Mouse (Mus musculus) cerebellum, adult (tissue): ENCODE results near the gene Fgd1.

Experiments
- ATAC-seq: cut with Nextera tagmentation; 2 replicates; pipeline ENCODE4 v1.9.2; 2017; ENCODE audit warnings: mild to moderate bottlenecking, moderate library complexity, mixed read lengths; ENCODE audit not compliant: insufficient number of reproducible peaks, low FRiP score, low TSS enrichment

Fgd1 gene

DNA sequence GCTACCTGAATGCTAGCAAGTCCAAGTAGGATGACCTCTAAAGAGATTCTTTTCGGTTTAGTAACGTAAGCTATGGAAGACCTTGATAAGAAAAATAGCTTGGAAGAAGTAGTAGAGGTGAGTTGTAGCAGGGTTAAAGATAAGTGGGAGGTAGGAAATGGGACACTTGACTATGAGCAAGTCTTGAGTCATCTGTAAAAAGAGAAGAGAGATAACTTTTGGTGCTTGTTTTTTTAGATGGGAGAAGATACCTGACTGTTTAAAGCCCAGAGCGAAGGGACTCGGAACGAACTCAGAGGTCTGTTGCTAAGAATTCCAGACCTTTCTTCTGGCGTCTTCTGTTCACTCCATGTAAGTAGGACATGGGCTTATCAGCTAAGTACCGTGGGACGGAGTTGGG, at the start of gene Fgd1:
Gene Fgd1 (plus strand): TSS at position 301 of the 400 bp plus-strand sequence.
- no peak for ATAC-seq

DNA sequence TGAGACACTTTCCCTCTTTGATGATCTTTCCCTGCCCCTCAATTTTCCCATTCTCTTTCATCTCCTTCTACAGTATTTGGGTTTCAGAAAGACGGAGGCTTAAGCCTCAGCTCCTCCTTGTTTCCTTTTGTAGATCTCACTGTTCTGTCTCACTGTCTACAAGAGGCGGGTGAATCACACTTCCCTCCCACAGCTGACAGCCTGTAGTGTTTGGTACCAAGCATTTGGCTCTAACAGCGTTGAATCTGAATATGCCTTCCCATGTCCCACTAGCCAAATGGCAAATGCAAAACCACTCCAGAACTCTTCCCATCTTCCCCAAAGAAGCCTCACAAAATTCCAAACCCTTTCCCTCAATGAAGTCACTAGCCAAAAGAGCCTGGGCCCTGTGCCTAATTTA, 49.2 kb upstream of the Fgd1 start:
- no peak for ATAC-seq

DNA sequence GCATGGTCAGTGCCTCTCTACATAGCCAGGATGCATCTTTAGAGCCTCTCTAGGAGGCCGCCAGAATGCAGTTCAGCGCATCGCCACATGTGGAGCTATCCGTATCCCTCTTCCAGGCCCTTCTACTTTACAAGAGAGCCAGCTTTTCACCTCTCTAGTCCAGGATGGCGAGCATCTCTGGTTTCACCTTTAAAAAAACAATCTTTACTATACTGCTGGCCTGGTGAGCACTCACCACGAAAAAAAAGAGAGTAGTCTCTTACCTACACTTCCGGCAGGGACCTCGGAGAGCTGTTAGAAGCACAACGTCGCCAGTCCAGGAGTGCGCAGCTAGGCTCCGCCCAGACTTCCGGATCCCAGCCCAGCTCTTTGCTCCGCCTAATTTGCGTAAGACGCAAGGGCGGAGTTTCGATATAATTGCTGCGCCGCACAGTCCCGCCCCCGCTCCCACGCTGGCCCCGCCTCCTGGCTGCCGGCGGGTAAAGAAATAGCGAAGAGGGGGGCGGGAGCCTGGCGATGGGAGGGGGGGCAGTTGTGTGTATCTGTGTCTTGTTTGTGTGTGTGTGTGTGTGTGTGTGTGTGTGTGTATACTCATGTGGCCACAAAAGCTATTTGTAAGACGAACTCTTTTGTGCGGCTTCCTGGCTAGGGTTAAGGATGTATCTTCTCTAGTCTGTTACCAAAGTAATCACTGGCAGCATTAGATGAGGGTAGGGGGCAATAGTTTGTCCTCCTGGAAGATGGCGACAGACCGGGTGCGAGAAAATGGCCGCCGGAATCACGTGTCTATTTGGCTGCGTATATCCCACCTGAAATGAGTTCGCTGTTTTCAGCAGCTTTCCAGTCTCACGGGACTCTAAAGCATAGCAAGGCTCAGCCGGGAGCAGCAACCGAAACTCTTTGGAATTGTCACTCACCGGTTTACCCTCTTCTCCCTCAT, 28.7 kb upstream of the Fgd1 start, which contains the start of gene Gnl3l:
Gene Gnl3l (minus strand): TSS at position 385 of the 940 bp plus-strand sequence.
- ATAC-seq, result peak; percentile 96

DNA sequence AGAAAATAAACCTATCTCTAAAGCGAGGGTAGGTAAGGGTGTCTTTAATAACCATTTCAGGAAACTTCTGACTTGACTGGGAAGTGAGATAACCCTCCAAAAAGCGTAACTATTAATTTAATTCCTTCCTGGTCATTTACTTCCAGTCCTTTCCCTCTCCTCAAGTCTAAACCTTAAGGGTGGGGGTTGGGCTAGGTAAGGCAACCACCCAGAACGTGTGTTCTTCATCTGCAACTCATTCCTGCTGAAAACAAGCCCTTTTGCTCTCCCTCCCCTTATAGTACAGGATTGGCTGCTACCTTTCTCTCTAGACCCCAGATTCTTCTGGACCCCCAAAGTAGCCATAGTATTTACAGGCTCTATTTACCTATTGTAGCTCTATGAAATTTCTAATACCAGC, 28.1 kb upstream of the Fgd1 start:
- 0 out of 2 replicates have a peak, but pooled peaks have one; percentile 8 for ATAC-seq

DNA sequence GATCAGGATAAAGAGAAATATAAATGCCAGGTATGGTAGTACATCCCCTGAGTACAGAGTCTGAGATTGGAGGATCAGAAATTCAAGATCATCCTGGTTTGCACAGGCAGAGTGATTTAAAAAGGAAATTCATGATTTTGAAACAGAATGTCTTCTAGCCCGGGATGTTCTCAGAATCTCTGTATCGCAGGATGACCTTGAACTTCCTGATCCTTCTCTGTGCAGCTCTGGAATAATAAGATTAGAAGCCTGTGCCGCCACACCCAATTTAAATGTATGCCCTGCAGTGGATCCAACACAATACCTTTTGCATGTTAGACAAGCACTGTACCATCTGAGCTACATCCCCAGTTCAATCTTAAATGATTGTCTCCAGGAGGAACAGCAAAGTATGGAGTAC, 27.2 kb upstream of the Fgd1 start:
- ATAC-seq, result no peak

DNA sequence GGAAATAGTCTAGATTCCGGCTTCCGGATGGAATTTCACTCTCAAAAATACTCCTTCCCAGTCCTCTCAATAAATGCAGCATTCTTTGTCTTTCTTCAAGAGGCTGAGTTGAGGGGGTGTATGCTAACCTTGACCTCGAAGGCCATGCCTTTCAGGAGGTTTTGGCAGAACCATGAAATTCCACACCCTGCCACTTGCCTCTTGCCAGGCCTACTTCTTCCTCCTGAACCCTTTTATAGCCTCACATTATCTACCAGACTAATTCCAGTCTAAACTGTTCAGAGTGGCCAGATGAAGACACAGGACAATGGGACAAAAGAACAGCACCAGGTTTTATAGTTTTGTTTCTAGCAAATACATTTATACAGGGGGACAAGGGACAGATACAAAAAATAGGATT, 14.6 kb upstream of the Fgd1 start:
- ATAC-seq, result no peak

DNA sequence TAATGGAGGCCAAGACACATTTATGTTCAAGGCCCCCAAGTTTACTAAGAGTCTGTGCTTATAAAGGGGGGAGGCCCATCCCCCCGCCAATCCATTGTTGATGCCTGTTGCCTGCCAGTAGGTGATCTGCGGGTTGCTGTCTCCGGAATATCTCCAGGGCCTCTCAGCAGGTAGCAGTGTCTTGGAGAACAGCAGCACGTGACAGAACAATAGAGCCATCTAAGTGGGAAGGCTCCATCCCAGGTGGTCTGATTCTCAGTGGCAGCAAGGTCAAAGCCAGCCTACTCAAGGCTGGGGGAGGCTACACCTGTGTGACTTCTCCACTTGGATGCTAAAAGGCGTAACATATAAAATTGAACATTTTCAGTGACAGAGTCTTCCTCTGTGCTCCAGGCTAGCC, 4.7 kb upstream of the Fgd1 start:
- ATAC-seq, result no peak

DNA sequence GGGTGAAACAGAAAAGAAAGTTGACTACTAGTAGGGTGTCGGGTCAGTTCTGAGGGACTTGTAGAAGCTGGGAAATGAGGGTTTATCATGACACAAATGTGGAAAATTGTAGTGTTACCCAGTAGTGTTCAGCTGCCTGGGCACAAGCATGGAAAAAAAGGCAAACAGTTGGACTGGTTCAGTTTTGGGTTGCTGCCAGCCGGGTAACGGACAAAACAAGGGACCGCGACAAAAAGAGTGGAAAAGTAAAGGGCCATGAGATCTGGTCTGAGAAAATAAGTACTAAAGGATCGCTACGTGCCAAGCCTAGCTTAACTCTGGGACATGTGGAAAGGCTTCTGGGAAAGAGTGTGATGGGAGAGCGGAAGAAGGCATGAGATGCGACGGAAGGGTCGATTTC, 371 bp downstream of the Fgd1 start:
- no peak for ATAC-seq

DNA sequence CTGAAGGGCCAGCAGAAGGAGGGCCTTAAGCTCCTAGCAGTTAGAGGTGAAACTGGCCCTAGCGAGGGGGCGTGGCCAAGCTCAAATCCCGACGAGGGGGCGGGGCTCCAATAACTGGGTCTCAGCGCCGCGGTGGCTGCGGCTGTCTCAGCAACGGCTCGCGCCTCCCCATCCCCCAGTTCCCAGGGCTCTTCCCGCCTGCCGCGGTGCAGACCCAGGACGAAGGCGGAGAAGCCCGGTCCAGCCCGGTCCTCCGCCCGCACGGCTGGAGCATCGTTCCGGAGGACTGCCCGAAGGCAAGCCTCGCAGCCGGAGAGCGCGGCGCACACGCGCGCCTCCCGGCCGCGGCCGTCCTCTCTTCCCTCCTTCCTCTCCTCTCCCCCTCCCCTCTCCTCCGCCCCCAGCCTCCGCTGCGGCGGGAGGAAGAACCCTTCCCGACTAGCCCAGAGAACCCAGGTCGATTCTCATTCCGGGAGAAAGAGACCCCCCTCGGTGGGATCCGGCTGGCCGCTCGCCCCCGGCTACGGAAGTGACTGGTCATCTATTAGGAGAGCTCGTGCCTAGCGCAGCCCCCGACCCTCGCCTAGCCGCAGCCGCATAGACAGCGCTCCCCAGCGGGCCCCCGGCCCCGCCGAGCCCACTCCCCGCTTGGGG, 954 bp downstream of the Fgd1 start:
- peak; percentile 93 for ATAC-seq

DNA sequence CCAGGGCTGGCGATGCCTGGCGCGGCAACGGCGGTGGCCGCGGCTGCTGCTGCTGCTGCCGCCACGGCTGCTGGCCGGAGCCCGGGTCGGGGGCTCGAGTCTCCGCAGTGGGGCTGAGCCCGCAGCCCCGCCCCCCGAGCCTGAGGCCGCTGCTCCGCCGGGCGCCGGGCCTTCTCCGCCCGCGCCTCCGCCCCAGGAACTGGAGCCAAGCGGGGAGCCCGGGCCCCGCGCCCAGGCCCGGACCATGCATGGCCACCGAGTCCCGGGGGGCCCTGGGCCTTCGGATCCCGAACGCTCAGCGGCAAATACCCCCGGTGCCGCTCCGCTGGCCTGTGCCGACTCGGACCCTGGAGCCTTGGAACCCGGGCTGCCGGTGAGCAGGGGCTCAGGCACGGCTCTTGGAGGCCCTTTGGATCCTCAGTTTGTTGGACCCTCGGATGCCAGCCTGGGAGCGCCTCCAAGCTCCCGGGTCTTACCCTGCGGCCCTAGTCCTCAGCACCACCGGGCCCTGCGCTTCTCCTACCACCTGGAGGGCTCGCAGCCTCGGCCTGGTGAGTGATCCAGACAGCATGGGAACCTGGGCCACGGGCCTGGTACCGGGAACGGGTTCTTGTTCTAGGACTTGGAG, 1.6 kb downstream of the Fgd1 start:
- peak; percentile 7; the same call in 1 of the 2 replicates for ATAC-seq

DNA sequence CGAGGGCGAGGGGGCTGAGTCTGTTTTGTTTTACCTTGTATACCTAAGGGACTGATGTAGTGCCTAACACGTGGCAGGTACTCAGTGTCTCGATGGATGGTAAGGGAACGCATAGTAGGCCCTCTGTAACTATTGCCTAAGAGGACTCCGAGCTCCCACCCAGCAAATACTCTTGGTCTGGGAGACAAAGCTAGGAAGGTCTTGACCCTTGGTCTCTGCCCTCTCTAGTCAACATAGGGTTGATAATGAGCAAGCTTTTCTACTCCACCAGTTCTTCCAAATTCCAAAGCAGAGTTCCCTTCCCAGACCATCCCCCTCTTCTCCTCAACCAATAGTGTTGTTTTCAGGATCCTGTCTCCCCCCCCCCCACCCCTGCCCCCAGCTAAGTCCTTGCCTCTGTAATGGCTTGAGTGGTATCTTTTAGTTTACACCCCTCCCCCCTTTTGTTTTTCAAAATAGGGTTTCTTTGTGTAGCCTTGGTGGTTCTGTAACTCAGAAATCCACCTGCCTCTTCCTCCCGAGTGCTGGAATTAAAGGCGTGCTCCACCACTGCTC, 3.8 kb downstream of the Fgd1 start:
- no peak for ATAC-seq

DNA sequence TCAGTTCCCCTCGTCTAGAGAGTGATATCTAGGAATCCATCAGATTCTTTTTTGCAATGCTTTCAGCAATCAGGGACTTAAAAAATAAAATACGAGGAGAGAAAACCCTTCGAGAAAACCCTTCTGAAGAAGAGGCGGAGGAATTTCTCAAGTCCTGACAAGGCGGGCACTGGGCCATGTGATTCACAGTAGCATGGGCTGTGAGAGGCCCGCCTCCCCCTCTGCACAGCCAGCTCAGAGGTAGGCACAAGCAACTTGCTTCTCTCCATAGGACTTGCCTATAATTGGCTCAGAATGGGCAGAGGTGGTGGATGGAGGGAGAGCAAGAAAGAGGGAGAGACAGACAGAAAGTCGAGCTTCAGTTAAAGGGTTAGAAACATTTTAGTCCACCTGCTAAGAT, 4.4 kb downstream of the Fgd1 start:
- ATAC-seq, result no peak

DNA sequence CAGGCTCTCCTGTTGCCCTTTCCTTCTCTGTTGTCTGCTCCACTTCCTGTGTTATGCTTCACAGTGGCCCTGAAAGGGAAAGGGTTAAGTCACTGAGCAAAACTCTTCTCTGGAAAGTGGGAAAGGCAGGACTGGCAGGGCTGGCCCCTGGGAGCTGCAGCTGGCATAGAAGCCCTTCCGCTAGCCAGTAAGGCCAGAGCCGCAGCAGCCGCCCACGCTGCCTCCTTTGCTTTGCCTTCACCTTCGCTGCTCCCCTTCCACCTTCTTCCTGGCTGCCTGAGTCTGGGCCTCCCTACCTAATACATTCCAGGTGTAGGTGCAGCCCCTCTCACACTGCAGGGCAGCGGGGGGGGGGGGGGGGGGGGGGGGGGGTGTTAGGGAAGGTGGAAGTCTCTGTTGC, 8.5 kb downstream of the Fgd1 start:
- no peak for ATAC-seq

DNA sequence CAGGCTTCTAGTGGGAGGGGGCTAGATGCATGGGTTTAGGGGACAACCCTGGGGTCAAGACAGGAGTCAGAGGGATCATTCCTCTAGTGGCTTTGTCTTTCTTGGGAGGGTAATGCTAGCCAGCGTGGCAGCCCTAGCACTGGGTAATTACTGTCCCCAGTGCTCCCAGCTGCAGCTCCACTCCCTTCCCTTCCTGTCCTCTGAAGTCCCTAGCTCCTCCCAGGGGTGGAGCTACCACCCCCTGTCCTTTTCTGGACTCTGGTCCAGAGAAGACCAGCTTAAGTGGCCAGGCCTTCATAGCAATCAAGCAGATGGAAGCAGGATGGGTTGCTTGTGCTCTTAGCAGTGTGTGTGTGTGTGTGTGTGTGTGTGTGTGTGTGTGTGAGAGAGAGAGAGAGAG, 9.6 kb downstream of the Fgd1 start:
- ATAC-seq, result no peak

DNA sequence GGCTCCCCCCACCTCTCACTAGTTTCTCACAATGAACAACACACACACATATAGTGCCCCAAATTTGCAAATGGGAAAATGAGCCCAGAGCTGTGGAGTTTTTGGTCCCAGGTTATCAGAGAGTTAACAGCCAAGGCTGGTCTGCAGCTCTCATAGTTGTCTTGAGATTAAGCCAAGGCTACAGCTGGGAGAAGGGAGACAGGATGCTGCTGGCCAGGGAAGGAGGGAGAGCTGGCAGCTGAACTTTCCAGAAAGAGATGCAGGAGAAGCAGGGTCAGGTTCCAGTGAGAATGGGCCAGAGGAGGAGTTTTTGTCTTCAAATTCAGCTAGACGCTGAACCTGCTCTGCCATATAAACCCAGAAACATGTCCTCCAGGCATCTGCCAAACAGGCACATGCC, 13.4 kb downstream of the Fgd1 start:
- ATAC-seq, result no peak

DNA sequence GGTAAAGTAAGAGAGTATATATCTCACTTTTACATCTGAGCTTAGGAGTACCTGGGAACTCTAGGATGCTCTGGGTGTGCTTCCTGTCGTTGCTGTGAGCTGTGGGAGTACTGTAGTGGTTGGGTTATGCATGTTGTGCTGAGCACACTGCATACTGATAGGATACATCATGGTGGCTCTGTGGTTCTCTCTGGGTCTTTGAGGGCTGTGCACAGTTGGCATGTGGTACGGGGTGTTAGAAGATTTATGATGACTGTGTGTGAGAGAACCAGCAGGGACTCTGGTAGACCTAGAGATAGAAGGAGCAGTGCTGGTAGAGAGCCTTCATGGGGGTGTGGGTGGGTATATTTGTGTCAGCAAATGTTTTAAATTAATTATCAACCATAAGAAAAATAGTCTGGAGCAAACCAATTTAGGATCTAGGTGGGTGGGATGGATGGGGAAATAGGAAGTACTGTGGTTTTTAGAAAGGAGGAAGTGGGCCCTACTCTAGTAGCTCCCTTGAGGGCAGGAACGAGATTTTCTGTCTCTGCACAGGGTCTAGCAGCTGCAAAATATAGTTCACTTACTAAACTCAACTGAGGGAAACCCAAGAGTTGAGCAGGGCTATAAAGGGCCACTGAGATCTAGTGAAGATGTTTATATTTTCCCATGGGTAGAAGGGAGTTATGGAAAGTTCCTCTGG, 15.8 kb downstream of the Fgd1 start:
- no peak for ATAC-seq

DNA sequence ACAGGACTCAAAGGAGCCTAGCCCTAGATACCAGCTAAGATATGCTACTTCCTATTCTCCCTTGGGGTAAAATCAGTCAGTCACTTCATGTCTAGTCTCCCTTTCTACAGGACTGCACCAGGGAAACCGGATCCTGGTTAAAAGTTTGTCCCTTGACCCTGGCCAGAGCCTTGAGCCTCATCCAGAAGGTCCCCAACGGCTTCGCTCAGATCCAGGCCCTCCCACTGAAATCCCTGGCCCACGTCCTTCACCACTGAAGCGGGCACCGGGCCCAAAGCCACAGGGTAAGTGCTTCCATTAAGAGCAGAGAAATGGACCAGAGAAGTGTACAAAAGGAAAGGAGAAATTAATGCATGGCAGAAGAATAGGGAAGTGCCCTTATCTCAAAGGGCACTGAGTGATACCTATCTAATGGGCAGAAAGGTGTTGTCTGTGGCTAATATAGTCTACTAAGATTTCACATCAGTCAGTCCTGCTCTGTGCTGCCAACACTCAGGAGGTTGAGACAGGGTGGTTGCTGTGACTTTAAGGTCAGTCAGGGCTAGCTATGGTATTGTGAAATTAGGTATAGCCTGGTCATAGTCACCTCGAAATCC, 20.2 kb downstream of the Fgd1 start:
- ATAC-seq, result no peak

DNA sequence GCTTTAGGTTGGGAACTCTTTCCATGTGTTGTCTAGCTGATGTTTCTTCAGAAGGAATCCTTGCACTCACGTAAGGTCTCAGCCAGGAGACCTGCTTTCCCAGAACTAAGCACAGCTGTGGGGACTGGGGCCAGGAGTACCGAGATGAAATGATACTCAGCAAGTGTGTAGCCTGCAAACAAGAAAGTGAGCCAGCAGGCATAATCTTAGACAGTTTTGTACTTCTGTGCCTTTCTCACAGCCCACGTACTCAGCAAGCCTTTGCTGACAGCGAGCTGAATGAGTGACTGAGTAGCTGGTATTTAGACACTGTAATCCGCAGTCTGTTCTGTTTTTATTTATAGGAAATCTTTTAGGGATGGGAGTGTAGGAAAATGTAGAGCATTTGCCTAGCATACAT, 21.9 kb downstream of the Fgd1 start:
- no peak for ATAC-seq

DNA sequence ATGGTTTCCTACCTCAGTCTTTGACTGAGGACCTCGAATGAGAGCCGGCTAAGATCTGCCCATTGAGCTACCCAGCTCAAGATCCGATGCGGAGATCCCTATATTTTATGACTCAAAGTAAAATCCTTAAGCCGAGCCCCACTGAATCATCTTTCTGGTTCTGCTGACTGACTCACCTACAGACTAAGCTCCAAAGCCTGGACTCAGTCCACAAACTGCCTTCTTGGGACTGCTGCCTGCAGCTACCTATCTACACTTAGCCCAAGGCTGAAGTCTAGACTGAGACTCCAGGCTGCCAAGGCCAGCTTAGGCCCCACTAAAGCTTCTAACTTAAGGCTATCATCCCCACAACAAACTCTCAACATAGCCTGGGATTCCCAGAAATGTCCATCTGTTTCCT, 30.1 kb downstream of the Fgd1 start:
- ATAC-seq, result no peak

DNA sequence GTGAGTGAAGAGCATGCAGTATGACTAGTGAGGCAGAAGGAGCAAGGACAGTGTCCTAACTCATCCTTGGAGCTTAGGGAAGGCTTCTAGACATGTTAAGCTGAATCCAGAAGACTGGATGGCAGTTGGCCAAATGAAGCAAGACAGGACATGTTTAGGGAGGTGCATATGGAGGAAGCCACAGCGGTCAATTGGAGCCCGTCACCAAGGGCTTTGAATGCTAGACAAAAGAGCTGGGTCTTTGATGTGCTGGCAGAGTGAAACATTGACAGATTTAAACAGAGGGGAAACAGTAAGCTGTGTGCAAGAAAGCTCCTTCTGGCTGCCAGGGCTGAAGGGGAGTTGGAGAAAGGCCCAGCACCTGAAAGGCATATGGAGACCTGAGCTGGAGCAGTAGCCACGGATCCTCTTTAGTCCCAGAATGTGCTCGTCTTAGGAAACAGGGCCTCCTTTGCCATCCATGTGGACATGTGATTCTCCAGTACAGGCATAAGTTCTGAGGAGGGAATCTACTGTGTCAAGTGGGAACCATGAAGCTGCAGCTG, 31.1 kb downstream of the Fgd1 start:
- ATAC-seq, result no peak
